Mouse (Mus musculus) hindbrain, embryonic 13.5 days (tissue): ENCODE measurements around the gene Srebf1. TPM values are rescaled to one million over a fixed set of nuclear protein-coding genes. Genes with fewer than 3 reads are reported as not detected.

ENCODE experiments used
- ATAC-seq: fragments of 200-750 bp; cut with Nextera tagmentation; 2 replicates; pipeline ENCODE4 v1.8.0; 2017; ENCODE audit warnings: moderate TSS enrichment; ENCODE audit not compliant: low FRiP score
- H3K27ac ChIP-seq: fragments of 300-500 bp; sonication (generic); 2 replicates; pipeline ENCODE4 v1.5.1; 2015; ENCODE audit warnings: inconsistent platforms, mild to moderate bottlenecking, moderate library complexity
- H3K27me3 ChIP-seq: fragments of 300-500 bp; sonication (generic); 2 replicates; pipeline ENCODE4 v1.6.1; 2015; ENCODE audit warnings: mild to moderate bottlenecking, inconsistent platforms
- H3K36me3 ChIP-seq: fragments of 300-500 bp; sonication (generic); 2 replicates; pipeline ENCODE4 v1.6.1; 2015; ENCODE audit warnings: mild to moderate bottlenecking, inconsistent platforms
- H3K4me1 ChIP-seq: fragments of 300-500 bp; sonication (generic); replicated peaks from 2 replicates; pipeline ENCODE4 v1.6.1; 2015; ENCODE audit warnings: inconsistent platforms
- H3K4me2 ChIP-seq: fragments of 300-500 bp; sonication (generic); 2 replicates; pipeline ENCODE4 v1.6.1; 2015; ENCODE audit warnings: inconsistent platforms, mild to moderate bottlenecking, moderate library complexity
- H3K4me3 ChIP-seq: fragments of 300-500 bp; sonication (generic); 2 replicates; pipeline ENCODE4 v1.5.1; 2015; ENCODE audit warnings: mild to moderate bottlenecking, inconsistent platforms
- H3K9ac ChIP-seq: fragments of 300-500 bp; sonication (generic); 2 replicates; pipeline ENCODE4 v1.6.1; 2015; ENCODE audit warnings: mild to moderate bottlenecking, inconsistent platforms
- H3K9me3 ChIP-seq: fragments of 300-500 bp; sonication (generic); 2 replicates; pipeline ENCODE4 v1.6.1; 2016; ENCODE audit warnings: inconsistent platforms
- WGBS: fragments of 180-500 bp; shearing (Covaris S2); methylation state at CpG from one replicate; pipeline ENCODE4 v1.1.7; 2015; 5-methylcytosine and 5-hydroxymethylcytosine counted together
- polyA plus RNA-seq: library from polyadenylated mRNA; unstranded; fragments of >200 nt; fragmentation: Nextera tagmentation; extraction: Ambion mirVana; gene quantifications from 2 replicates; pipeline ENCODE4 v1.2.1, GENCODE M21; 2015

Gene Srebf1
- polyA plus RNA-seq = 38.2 and 43.9 TPM in 2 replicates

DNA sequence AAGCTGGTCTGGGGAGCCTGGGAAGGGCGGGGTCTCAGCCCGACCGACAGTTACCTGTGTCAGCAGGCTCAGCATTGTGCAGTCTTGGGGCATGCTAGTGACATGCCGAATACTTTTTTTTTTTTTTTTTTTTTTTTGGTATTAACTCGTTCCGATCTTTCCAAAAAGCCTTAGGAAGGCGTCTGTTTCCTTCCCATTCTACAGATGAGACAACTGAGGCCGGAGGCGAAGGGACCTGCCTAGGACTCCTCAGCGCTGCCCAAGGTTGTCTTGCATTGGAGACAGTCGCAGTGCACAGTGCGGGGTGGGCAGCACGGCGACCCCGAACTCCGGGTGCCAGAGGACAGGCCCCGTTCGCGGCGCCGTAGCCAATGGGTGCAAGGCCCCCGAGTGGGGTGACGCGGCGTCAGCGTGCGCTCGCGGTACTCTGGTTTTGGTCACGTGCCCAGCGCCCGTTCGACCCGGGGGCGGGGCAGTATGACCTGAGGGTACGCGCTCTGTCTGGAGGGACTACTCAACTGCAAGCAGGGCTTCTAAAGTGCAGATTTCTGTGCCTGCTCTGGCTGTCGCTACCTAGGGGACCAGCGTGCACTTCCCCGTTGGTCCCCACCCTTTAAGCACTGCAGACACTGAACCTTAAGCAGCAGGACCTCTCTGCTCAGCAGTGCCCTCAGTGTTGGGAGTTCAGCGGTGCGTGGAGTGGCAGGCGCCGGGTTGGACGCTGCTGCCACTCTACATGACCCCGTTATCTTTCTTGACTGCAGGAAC, at the start of gene Srebf1:
Srebf1 (minus strand) TSS at position 113 of the 768 bp plus-strand sequence.
- Histone ChIP-seq H3K4me1 (peaks cover 35% of the 10 kb centered on the region), H3K4me2 (peak within 1 kb of the TSS; percentile 61), H3K4me3 (peak within 1 kb of the TSS; percentile 32), H3K36me3 (peaks cover 9% of the 10 kb centered on the region; the same call in 1 of the 2 replicates), H3K9me3 (no peaks in the 10 kb centered on the region), H3K27me3 (peaks cover 7% of the 10 kb centered on the region; the same call in 1 of the 2 replicates), H3K9ac (peak within 1 kb of the TSS; percentile 64), H3K27ac (peak within 1 kb of the TSS; percentile 78)
- peak; percentile 70 for ATAC-seq
- 6% methylated on average over 46 of the region's 46 CpGs for WGBS

DNA sequence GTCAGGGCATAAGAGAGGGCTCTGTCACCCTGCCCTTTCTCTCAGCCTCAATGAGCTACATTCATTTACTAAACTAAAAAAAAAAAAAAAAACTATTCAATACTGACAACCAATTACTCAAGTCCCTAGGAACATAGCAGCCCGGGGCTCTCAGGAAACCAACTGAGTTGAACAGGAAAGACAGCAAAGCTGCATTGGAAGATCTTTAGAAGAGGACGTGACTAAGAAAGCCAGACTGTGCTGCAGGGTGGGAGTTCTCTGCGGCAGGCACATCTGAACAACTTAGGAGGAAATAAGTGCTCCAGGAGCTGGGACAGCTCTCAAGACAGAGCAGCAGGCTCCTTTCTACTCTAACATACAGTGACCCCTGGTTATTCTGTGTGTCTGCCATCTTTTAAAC, 46.2 kb upstream of the Srebf1 start:
- WGBS = 34% methylated on average over 3 of the region's 3 CpGs
- H3K4me3 ChIP-seq = no peak overlapping the region
- H3K36me3 ChIP-seq = peaks cover 42% of the 10 kb centered on the region

DNA sequence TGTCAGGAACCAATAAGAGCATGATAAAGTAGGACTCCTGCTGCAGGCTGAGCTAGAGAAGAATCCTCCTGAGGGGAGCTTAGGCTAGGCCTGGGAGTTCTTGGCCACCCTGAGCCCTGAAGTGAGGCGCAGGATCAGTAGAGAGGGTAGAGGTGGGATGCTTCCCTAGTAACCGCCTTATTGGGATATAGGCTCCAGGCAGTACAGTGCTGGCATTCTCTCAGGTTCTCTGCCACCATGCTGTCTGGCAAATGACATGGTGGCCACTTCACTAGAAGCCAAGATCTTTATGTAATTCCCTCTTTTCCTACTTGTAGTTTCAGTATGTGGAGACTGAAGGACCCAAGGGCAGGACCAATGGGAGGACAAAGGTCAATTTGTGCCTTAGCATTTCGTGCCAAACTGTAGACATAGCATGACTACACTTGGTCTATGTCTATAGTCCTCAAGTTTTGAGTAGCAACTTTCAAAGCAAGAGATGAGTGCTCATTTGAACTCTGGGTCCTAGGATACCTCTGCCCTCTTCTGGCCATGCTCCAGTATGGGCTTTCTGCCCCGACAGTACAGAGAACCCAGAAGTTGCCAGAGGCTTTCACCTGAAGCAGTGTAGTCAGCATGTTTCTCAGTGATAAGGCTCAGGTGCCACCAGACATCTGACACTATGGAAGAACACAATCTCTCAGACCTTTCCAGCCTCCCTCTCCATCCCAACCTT, 43.0 kb upstream of the Srebf1 start:
- no peak for ATAC-seq
- H3K36me3 ChIP-seq = peaks cover 34% of the 10 kb centered on the region
- 94% methylated on average over 4 of the region's 4 CpGs for WGBS
- no peak overlapping the region for H3K4me2 ChIP-seq
- H3K9ac ChIP-seq = no peak overlapping the region
- no peak overlapping the region for H3K4me3 ChIP-seq
- H3K4me1 ChIP-seq = peaks cover 38% of the 10 kb centered on the region
- H3K27me3 ChIP-seq = no peaks in the 10 kb centered on the region
- H3K9me3 ChIP-seq = no peaks in the 10 kb centered on the region
- H3K27ac ChIP-seq = 0 out of 2 replicates have a peak overlapping the region, but pooled peaks have one; percentile 35

More for the DNA sequence above, 46.2 kb upstream of the Srebf1 start:
- H3K9me3 ChIP-seq = no peaks in the 10 kb centered on the region
- H3K4me1 ChIP-seq = peaks cover 29% of the 10 kb centered on the region
- H3K27me3 ChIP-seq = no peaks in the 10 kb centered on the region
- no peak for ATAC-seq
- no peak overlapping the region for H3K27ac ChIP-seq
- no peak overlapping the region for H3K4me2 ChIP-seq
- H3K9ac ChIP-seq = peak overlapping the region; percentile 24; the same call in 1 of the 2 replicates

DNA sequence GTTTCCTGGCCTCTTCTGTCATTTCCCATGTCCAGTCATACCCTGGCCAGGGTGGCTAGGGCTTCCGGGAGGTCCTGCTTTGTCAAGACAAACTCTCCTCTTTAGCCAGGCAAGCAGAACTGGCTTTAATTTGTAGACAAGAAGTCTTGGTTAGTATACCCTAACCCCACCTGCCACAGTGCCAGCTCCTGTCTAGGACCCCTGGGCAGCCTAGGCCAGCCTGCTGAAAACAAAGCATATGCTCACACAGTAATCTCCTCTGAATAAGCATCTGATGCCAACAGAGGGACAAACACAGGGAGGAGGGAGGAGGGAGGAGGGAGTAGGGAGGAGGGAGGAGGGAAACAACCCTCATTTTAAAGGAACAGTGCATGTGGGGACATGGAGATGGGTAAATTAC, 42.3 kb upstream of the Srebf1 start:
- Histone ChIP-seq H3K9me3 (no peaks in the 10 kb centered on the region), H3K27me3 (no peaks in the 10 kb centered on the region), H3K4me2 (no peak overlapping the region), H3K4me1 (peaks cover 38% of the 10 kb centered on the region), H3K4me3 (no peak overlapping the region), H3K36me3 (peaks cover 31% of the 10 kb centered on the region), H3K27ac (peak overlapping the region; percentile 67; the same call in 1 of the 2 replicates), H3K9ac (no peak overlapping the region)
- peak; percentile 49 for ATAC-seq
- WGBS = 83% methylated on average over 1 of the region's 1 CpGs

DNA sequence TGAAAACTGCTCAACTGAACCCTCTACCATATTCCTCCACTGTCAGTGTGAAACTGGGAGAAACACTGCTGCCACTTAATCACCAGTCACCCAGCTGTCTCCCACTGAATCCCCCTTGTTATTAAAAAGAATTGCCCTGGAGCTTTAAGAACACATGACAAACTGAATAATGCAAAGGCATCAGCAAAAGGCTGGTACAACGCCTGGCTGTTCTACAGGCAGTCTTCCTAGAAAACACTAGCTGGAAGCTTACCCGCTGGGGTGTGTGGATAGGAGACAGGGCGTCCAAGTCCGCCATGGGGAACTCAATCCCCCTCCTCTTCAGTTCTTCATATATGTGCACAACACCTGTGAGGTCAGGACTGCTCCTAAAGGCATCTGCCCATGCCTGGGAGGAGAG, 40.0 kb upstream of the Srebf1 start:
- H3K9ac ChIP-seq = no peak overlapping the region
- H3K36me3 ChIP-seq = peaks cover 35% of the 10 kb centered on the region
- peaks cover 38% of the 10 kb centered on the region for H3K4me1 ChIP-seq
- no peaks in the 10 kb centered on the region for H3K9me3 ChIP-seq
- H3K4me3 ChIP-seq = no peak overlapping the region
- WGBS = 73% methylated on average over 4 of the region's 4 CpGs
- no peak overlapping the region for H3K4me2 ChIP-seq
- peak overlapping the region; percentile 0; the same call in 1 of the 2 replicates for H3K27ac ChIP-seq
- no peak for ATAC-seq
- no peaks in the 10 kb centered on the region for H3K27me3 ChIP-seq

DNA sequence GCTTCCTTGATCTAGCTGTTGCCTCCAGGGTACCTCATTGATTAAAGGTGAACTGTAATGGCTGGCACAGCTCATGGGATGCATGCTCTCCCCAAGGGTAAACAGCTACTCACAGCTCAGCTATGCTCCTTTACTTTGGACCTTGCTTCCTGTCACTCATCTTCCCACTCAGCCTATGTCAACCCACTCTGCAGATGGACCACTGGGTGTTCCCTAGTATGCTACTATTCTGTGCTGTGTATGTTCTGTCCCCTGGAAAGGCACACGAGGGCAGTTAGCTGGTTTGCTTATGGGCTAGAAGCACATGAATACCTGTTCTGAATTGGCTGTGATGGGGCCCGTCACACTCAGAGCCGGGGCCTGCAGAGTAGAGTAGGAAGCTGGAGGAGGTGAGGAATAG, 38.4 kb upstream of the Srebf1 start:
- Histone ChIP-seq H3K4me2 (no peak overlapping the region), H3K27me3 (no peaks in the 10 kb centered on the region), H3K9ac (no peak overlapping the region), H3K9me3 (no peaks in the 10 kb centered on the region), H3K36me3 (peaks cover 34% of the 10 kb centered on the region), H3K4me1 (peaks cover 54% of the 10 kb centered on the region), H3K4me3 (no peak overlapping the region), H3K27ac (no peak overlapping the region)
- no peak for ATAC-seq
- WGBS = 93% methylated on average over 3 of the region's 3 CpGs

DNA sequence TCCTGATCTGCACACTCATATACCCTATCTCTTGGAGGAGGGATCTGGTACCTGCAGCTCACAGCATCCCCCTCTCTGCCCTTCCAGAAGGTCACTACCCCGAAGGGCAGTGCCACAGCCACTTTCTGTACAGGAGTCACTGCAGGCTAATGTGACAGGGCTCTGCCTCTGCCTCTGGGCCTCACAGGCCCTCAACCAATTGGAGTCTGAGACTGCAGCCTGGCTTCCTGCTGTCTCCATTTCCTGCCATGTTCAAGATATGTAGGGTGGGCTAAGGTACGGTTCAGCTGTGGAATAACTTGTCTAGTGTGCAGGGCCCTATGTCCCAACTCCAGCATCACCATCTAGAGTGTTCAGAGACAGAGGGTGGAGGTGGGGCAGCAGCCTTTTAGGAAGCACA, 35.3 kb upstream of the Srebf1 start:
- H3K9ac ChIP-seq = no peak overlapping the region
- 0 out of 2 replicates have a peak overlapping the region, but pooled peaks have one; percentile 18 for H3K27ac ChIP-seq
- H3K4me1 ChIP-seq = peaks cover 37% of the 10 kb centered on the region
- H3K4me3 ChIP-seq = no peak overlapping the region
- no peak for ATAC-seq
- H3K9me3 ChIP-seq = no peaks in the 10 kb centered on the region
- 79% methylated on average over 2 of the region's 2 CpGs for WGBS
- H3K4me2 ChIP-seq = no peak overlapping the region
- no peaks in the 10 kb centered on the region for H3K27me3 ChIP-seq
- peaks cover 48% of the 10 kb centered on the region for H3K36me3 ChIP-seq

DNA sequence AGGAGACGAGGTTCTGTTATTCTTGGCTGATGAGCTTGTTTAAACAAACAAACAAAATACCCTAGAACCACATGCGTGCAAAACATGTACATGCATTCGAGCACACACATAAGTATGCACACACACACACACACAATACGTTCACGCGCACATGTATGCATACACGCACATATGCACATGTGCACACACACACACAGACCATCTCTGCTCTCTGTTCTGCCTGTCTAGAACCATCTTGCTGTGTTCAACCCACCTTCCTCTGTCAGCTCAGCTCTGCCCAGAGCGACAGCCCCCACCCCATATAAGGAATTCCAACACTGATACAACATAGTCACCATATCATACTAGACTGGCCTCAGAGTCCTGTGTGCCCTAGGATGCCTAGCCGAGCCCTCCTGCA, 34.3 kb upstream of the Srebf1 start:
- H3K36me3 ChIP-seq = peaks cover 56% of the 10 kb centered on the region
- peak overlapping the region; percentile 60 for H3K27ac ChIP-seq
- H3K27me3 ChIP-seq = no peaks in the 10 kb centered on the region
- H3K4me3 ChIP-seq = no peak overlapping the region
- no peak overlapping the region for H3K9ac ChIP-seq
- no peaks in the 10 kb centered on the region for H3K9me3 ChIP-seq
- ATAC-seq = no peak
- H3K4me2 ChIP-seq = no peak overlapping the region
- 79% methylated on average over 9 of the region's 9 CpGs for WGBS
- peaks cover 31% of the 10 kb centered on the region for H3K4me1 ChIP-seq

DNA sequence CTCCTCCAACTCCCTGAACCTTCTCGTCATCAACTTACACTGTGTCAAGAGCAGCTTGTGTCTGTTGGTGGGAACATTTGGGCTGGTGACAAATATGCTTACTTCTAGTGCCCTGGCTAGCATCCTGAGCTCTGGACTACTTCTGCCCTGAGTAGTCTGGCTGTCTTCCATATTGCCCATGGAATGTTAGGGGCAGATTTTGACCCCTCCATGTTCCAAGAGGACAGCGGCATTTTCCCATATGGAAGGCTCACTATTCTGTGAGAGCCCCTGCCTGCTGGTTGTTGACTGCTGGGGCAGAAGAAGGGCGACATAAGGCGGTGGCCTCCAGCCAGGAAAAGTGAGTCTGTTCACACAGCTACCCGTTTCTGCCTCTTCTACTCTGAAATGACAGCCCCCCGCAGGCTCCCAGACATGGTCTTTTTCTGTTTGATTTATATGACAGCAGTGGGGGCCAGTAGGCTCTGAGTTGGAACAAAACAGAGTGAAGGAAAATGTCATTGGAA, 33.8 kb upstream of the Srebf1 start:
- Histone ChIP-seq H3K9me3 (no peaks in the 10 kb centered on the region), H3K9ac (no peak overlapping the region), H3K36me3 (peaks cover 58% of the 10 kb centered on the region), H3K27me3 (no peaks in the 10 kb centered on the region), H3K4me1 (peaks cover 31% of the 10 kb centered on the region), H3K4me3 (no peak overlapping the region), H3K27ac (peak overlapping the region; percentile 60), H3K4me2 (no peak overlapping the region)
- ATAC-seq = 0 out of 2 replicates have a peak, but pooled peaks have one; percentile 57
- 48% methylated on average over 6 of the region's 6 CpGs for WGBS

DNA sequence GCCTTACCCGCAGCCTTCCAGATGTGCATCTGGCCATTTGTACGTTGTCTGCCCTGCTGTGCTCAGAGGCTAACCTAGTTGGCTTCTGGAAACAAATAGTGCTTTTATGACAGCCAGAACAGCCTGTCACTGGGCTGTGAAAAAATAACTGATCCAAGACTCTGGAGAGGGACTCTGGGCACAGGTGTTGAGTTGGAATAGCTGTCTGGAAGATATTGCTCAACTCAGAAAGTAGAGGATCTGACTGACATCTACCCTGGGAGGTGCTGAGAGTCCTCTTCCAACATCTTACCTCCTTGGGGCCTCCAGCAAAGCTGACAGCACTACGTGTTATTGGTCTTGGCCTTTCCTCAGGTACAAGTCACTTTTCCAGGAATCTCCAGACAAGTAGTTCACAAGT, 33.3 kb upstream of the Srebf1 start:
- Histone ChIP-seq H3K4me3 (no peak overlapping the region), H3K27me3 (no peaks in the 10 kb centered on the region), H3K27ac (peak overlapping the region; percentile 60), H3K9ac (no peak overlapping the region; the same call in 1 of the 2 replicates), H3K4me1 (peaks cover 31% of the 10 kb centered on the region), H3K9me3 (no peaks in the 10 kb centered on the region), H3K36me3 (peaks cover 55% of the 10 kb centered on the region), H3K4me2 (no peak overlapping the region)
- ATAC-seq = no peak
- WGBS = 76% methylated on average over 3 of the region's 3 CpGs

DNA sequence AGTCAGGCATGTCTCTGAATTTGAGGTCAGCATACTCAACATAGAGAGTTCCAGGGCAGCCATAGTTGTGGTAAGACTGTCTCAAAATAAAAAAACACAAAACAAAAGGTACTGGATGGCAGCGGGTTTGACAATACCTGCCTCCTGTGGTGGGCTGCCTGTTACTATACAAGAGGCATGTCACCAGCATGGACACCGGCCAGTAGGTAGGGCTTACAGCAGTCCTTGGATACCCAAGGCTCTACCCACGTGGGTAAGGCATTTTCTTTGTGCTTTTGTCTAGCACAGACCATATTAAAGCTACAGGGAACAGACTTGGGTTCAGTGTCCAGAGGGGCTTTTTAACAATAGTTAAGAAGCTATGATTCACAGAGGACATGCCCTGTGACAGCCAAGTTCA, 32.8 kb upstream of the Srebf1 start:
- Histone ChIP-seq H3K27me3 (no peaks in the 10 kb centered on the region), H3K27ac (peak overlapping the region; percentile 60), H3K4me2 (no peak overlapping the region), H3K9ac (no peak overlapping the region; the same call in 1 of the 2 replicates), H3K4me3 (no peak overlapping the region), H3K9me3 (no peaks in the 10 kb centered on the region; the same call in 1 of the 2 replicates), H3K4me1 (peaks cover 31% of the 10 kb centered on the region), H3K36me3 (peaks cover 58% of the 10 kb centered on the region)
- 44% methylated on average over 3 of the region's 3 CpGs for WGBS
- no peak for ATAC-seq

DNA sequence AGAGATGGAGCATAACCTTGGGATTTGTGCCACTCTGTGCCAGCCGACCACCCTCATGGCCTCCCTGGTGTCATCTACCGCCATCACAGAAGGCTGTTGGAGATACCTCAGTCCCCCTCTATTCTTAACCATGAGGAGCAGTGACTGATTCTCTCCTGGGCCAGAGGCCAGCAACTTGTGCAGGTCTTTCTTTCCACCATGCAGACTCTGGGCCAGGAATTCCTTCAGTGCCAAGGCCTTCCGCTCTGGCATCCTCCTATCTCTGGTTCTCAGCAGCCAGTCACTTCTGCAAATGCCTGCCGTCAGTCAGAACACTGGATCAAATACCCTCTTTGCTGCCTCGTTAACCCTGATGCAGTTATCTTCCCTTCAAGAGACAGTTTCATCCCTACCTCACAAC, 31.9 kb upstream of the Srebf1 start:
- ATAC-seq = no peak
- H3K4me3 ChIP-seq = no peak overlapping the region
- 85% methylated on average over 5 of the region's 5 CpGs for WGBS
- H3K4me2 ChIP-seq = no peak overlapping the region
- peak overlapping the region; percentile 5 for H3K27ac ChIP-seq
- peaks cover 31% of the 10 kb centered on the region for H3K4me1 ChIP-seq
- H3K9ac ChIP-seq = no peak overlapping the region
- peaks cover 56% of the 10 kb centered on the region for H3K36me3 ChIP-seq
- H3K9me3 ChIP-seq = no peaks in the 10 kb centered on the region; the same call in 1 of the 2 replicates
- no peaks in the 10 kb centered on the region for H3K27me3 ChIP-seq
